Mouse (Mus musculus) left cerebral cortex, adult 8-10 months (tissue): ENCODE measurements around the gene Patj. TPM values are rescaled to one million over a fixed set of nuclear protein-coding genes. Genes with fewer than 3 reads are reported as not detected.

ENCODE experiments used
- microRNA-seq, 2 experiments: library from miRNA; unstranded; fragments of <30 nt; microRNA quantifications; one replicate each; pipeline ENCODE4 v1.2.0; 2022
- total RNA-seq, 4 experiments: library from RNA; stranded (reverse); gene quantifications; 2 replicates each; pipeline ENCODE4 v1.2.4; 2022

Patj gene
- total RNA-seq, 4 experiments from 2014 or later: 11.8 to 20.9 (median 16.6) TPM

Small RNA genes lying within 50 kb of the gene (microRNA-seq; reads per million reads assigned to microRNA genes)
- gene Gm22625 (0 reads per million in 2 experiments), gene Gm26154 (0 reads per million in 2 experiments)

Other genes with a start within 250 kb of the Patj start
- gene Tm2d1, start 12.5 kb upstream of the Patj start, total RNA-seq: 10 to 100 TPM; 39.8 to 46.7 (median 45.0) TPM